Mouse (Mus musculus): ENCODE measurements around the gene Mgat4d. TPM values are rescaled to one million over a fixed set of nuclear protein-coding genes. Genes with fewer than 3 reads are reported as not detected.

Mgat4d gene
- polyA plus RNA-seq, 1 experiment = not detected

DNA sequence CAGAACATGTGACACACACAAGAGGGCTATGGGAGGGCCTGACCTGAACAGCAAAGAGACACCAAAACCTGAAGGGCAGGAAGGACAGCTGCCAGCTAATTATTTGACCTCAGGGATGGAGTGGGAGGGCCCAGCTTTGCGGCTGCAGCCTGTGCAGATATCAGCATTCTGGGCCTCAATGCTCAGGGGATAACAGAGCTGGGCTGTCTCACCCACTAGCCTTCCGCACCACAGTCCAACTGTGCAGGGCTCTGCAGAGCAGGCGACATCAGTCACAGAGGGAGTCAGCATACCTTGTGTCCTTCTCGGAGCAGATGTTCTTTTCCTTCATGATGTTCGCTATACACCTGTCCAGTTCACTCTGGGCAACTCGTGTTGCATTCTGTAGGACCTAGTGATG is 25.9 kb upstream of the Mgat4d start:
- 96% methylated on average over 6 of the region's 6 CpGs for WGBS
- H3K36me3 ChIP-seq (ENCODE audit: control insufficient read depth, insufficient read depth, low read length) = 0 out of 2 replicates have a peak, but pooled peaks cover 4% of the 10 kb centered on the region
- no peak overlapping the region for H3K27ac ChIP-seq (ENCODE audit: control insufficient read depth, insufficient read depth, low read length)
- H3K4me3 ChIP-seq (ENCODE audit: control insufficient read depth, insufficient read depth, low read length) = no peak overlapping the region
- TF ChIP-seq CTCF (IDR thresholded peaks at IDR 0.05; ENCODE audit: borderline replicate concordance, control insufficient read depth, extremely low read depth, insufficient read depth, low read length, poor library complexity) (no peak), POLR2A (IDR thresholded peaks at IDR 0.05; ENCODE audit: control insufficient read depth, extremely low read depth, insufficient read depth, low read length, poor library complexity) (no peak)
- DNase-seq = no peak
- H3K4me1 ChIP-seq (replicated peaks; ENCODE audit: control insufficient read depth, insufficient read depth, low read length) = no peaks in the 10 kb centered on the region
- no peaks in the 10 kb centered on the region for H3K27me3 ChIP-seq (ENCODE audit: control insufficient read depth, insufficient read depth, low read length)

DNA sequence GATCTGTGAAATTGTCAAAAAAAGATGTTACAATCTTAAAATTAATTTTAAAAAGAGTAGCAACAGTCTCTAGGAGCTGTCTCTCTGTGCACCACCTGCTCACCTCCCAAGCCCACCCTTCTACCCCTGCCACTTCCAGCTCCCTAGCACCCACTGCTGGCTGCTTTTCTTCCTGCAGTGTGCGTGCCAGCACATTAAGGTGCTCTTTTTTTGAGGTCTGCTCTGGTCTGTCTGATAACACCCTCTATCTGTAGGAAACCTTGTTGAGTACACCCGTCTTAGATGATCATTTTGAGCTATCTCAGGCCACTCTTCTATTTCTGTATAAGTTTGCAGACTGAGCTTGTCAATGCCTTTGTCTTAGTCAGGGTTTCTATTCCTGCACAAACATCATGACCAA is 25.2 kb upstream of the Mgat4d start:
- TF ChIP-seq CTCF (IDR thresholded peaks at IDR 0.05; ENCODE audit: borderline replicate concordance, control insufficient read depth, extremely low read depth, insufficient read depth, low read length, poor library complexity) = peak; percentile 32; the same call in 1 of the 2 replicates
- TF ChIP-seq POLR2A (IDR thresholded peaks at IDR 0.05; ENCODE audit: control insufficient read depth, extremely low read depth, insufficient read depth, low read length, poor library complexity) = no peak
- H3K36me3 ChIP-seq (ENCODE audit: control insufficient read depth, insufficient read depth, low read length) = 0 out of 2 replicates have a peak, but pooled peaks cover 4% of the 10 kb centered on the region
- no peak for DNase-seq

GRCm38 (mm10) chr8:83327889-83328288 is 20.4 kb upstream of the Mgat4d start:
- no peak overlapping the region for H3K4me3 ChIP-seq (ENCODE audit: control insufficient read depth, insufficient read depth, low read length)
- H3K36me3 ChIP-seq (ENCODE audit: control insufficient read depth, insufficient read depth, low read length) = no peaks in the 10 kb centered on the region
- H3K4me1 ChIP-seq (replicated peaks; ENCODE audit: control insufficient read depth, insufficient read depth, low read length) = peaks cover 5% of the 10 kb centered on the region
- no peak for TF ChIP-seq CTCF (IDR thresholded peaks at IDR 0.05; ENCODE audit: borderline replicate concordance, control insufficient read depth, extremely low read depth, insufficient read depth, low read length, poor library complexity)
- TF ChIP-seq POLR2A (IDR thresholded peaks at IDR 0.05; ENCODE audit: control insufficient read depth, extremely low read depth, insufficient read depth, low read length, poor library complexity) = no peak
- WGBS = 96% methylated on average over 5 of the region's 5 CpGs
- no peak for DNase-seq
- no peak overlapping the region for H3K27ac ChIP-seq (ENCODE audit: control insufficient read depth, insufficient read depth, low read length)
- H3K27me3 ChIP-seq (ENCODE audit: control insufficient read depth, insufficient read depth, low read length) = no peaks in the 10 kb centered on the region

More for the DNA sequence above, 25.2 kb upstream of the Mgat4d start:
- Histone ChIP-seq H3K4me3 (ENCODE audit: control insufficient read depth, insufficient read depth, low read length) (no peak overlapping the region), H3K27ac (ENCODE audit: control insufficient read depth, insufficient read depth, low read length) (no peak overlapping the region), H3K27me3 (ENCODE audit: control insufficient read depth, insufficient read depth, low read length) (no peaks in the 10 kb centered on the region), H3K4me1 (replicated peaks; ENCODE audit: control insufficient read depth, insufficient read depth, low read length) (no peaks in the 10 kb centered on the region)
- WGBS = 92% methylated on average over 2 of the region's 2 CpGs

GRCm38 (mm10) chr8:83331567-83331898 is 16.7 kb upstream of the Mgat4d start:
- no peaks in the 10 kb centered on the region for H3K36me3 ChIP-seq (ENCODE audit: control insufficient read depth, insufficient read depth, low read length)
- DNase-seq = no peak
- H3K4me3 ChIP-seq (ENCODE audit: control insufficient read depth, insufficient read depth, low read length) = peak overlapping the region; percentile 95
- no peak for TF ChIP-seq CTCF (IDR thresholded peaks at IDR 0.05; ENCODE audit: borderline replicate concordance, control insufficient read depth, extremely low read depth, insufficient read depth, low read length, poor library complexity)
- peaks cover 5% of the 10 kb centered on the region for H3K4me1 ChIP-seq (replicated peaks; ENCODE audit: control insufficient read depth, insufficient read depth, low read length)
- WGBS = 3% methylated on average over 7 of the region's 7 CpGs
- no peak overlapping the region for H3K27ac ChIP-seq (ENCODE audit: control insufficient read depth, insufficient read depth, low read length)
- no peaks in the 10 kb centered on the region for H3K27me3 ChIP-seq (ENCODE audit: control insufficient read depth, insufficient read depth, low read length)

DNA sequence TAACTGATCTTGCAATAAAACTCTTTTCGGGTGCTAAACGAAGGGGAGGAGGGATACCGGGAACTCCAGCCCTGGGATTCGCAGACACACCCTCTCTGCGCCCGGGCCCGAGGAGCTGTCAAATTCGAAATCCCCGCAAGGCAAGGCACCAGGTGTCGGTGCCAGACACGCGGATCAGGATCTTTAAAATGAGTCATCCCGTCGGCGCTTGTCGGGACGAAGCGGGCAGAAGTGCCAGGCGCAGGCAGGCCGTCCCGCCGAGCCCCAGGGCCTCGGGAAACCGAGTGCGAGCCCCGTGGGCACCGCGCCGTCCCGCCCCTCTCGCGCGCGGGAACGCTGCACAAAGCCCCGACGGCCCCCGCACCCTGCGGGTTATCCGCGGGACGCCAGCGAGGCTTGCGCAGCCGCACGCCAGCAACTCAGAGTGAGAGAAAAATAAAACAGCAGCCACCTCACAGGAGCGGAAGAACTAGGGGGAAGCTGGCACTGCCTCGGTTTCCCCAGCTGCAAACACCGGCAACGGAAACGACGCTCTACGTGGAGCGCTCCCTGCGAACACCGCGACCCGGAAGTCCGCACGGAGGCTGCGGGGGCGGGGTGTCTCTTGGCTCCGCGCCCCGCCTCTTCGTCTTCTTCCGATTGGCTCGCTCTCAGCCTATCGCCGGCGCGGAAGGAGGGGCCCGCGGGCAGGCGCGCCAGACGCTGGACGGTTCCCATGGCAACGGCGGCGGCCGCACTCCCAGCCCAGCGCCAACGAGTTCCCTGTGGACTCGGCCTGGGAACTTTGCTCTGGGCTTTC is 16.2 kb upstream of the Mgat4d start, which contains the start of gene Elmod2:
Elmod2 (minus strand) TSS at position 588 of the 799 bp plus-strand sequence.
- Histone ChIP-seq H3K27ac (ENCODE audit: control insufficient read depth, insufficient read depth, low read length) (no peak within 1 kb of the TSS; the same call in 1 of the 2 replicates), H3K4me3 (ENCODE audit: control insufficient read depth, insufficient read depth, low read length) (peak within 1 kb of the TSS; percentile 95), H3K36me3 (ENCODE audit: control insufficient read depth, insufficient read depth, low read length) (no peaks in the 10 kb centered on the region), H3K4me1 (replicated peaks; ENCODE audit: control insufficient read depth, insufficient read depth, low read length) (peaks cover 5% of the 10 kb centered on the region), H3K27me3 (ENCODE audit: control insufficient read depth, insufficient read depth, low read length) (no peaks in the 10 kb centered on the region)
- WGBS = under 1% methylated on average over 78 of the region's 85 CpGs
- peak; percentile 96 for DNase-seq
- TF ChIP-seq POLR2A (IDR thresholded peaks at IDR 0.05; ENCODE audit: control insufficient read depth, extremely low read depth, insufficient read depth, low read length, poor library complexity) (peak; percentile 74; the same call in 1 of the 2 replicates), CTCF (IDR thresholded peaks at IDR 0.05; ENCODE audit: borderline replicate concordance, control insufficient read depth, extremely low read depth, insufficient read depth, low read length, poor library complexity) (peak; percentile 50; the same call in 1 of the 2 replicates)

DNA sequence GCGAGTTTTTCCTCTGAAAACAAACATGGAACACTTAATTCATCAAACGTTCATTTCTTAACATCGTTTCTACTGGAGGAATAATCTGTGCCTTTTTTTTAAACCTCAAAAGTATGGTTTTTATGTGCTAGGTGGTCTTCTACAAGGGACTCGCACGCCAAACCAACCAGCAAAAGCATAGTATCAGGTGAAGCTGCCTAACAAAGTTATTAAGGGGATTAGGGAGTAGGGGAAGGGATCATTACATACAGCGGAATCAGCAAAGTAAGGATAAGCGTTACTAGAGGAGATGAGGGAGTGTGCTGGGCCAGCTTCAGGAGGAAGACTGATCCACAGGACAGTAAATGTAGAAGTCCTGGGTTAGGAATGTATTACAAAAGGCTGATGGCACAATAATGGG is 15.4 kb upstream of the Mgat4d start:
- Histone ChIP-seq H3K27ac (ENCODE audit: control insufficient read depth, insufficient read depth, low read length) (no peak overlapping the region), H3K27me3 (ENCODE audit: control insufficient read depth, insufficient read depth, low read length) (no peaks in the 10 kb centered on the region), H3K36me3 (ENCODE audit: control insufficient read depth, insufficient read depth, low read length) (no peaks in the 10 kb centered on the region), H3K4me3 (ENCODE audit: control insufficient read depth, insufficient read depth, low read length) (no peak overlapping the region), H3K4me1 (replicated peaks; ENCODE audit: control insufficient read depth, insufficient read depth, low read length) (peaks cover 5% of the 10 kb centered on the region)
- DNase-seq = no peak
- TF ChIP-seq POLR2A (IDR thresholded peaks at IDR 0.05; ENCODE audit: control insufficient read depth, extremely low read depth, insufficient read depth, low read length, poor library complexity) (no peak), CTCF (IDR thresholded peaks at IDR 0.05; ENCODE audit: borderline replicate concordance, control insufficient read depth, extremely low read depth, insufficient read depth, low read length, poor library complexity) (no peak)
- 34% methylated on average over 7 of the region's 7 CpGs for WGBS

Measured in thymus, adult 2 months (tissue).